Mouse (Mus musculus) intestine, embryonic 16.5 days (tissue): Measurements from ENCODE around the gene Trove2. TPM values are rescaled to one million over a fixed set of nuclear protein-coding genes. Genes with fewer than 3 reads are reported as not detected.

Experiments used
- ATAC-seq: fragments of 200-750 bp; cut with Nextera tagmentation; 2 replicates; pipeline ENCODE4 v1.8.0; 2017; ENCODE audit warnings: moderate TSS enrichment, moderate library complexity
- H3K27ac ChIP-seq: fragments of 300-500 bp; sonication (generic); 2 replicates; pipeline ENCODE4 v1.5.1; 2014; ENCODE audit warnings: mild to moderate bottlenecking, low read length
- H3K27me3 ChIP-seq: fragments of 300-500 bp; sonication (generic); replicated peaks from 2 replicates; pipeline ENCODE4 v1.6.1; 2014; ENCODE audit warnings: low read length, control low read depth, mixed read lengths; ENCODE audit not compliant: control insufficient read depth, insufficient read depth
- H3K36me3 ChIP-seq: fragments of 300-500 bp; sonication (generic); 2 replicates; pipeline ENCODE4 v1.6.1; 2014; ENCODE audit warnings: low read length, control low read depth; ENCODE audit not compliant: control insufficient read depth, insufficient read depth
- H3K4me1 ChIP-seq: fragments of 300-500 bp; sonication (generic); 2 replicates; pipeline ENCODE4 v1.6.1; 2014; ENCODE audit warnings: low read length, control low read depth, mixed read lengths; ENCODE audit not compliant: control insufficient read depth, insufficient read depth
- H3K4me2 ChIP-seq: fragments of 300-500 bp; sonication (generic); 2 replicates; pipeline ENCODE4 v1.6.1; 2014; ENCODE audit warnings: low read depth, low read length, control low read depth
- H3K4me3 ChIP-seq: fragments of 300-500 bp; sonication (generic); 2 replicates; pipeline ENCODE4 v1.5.1; 2014; ENCODE audit warnings: mild to moderate bottlenecking, low read length
- H3K9ac ChIP-seq: fragments of 300-500 bp; sonication (generic); 2 replicates; pipeline ENCODE4 v1.6.1; 2014; ENCODE audit warnings: low read depth, low read length
- H3K9me3 ChIP-seq: fragments of 300-500 bp; sonication (generic); 2 replicates; pipeline ENCODE4 v1.6.1; 2016; ENCODE audit warnings: low read length, control low read depth; ENCODE audit not compliant: control insufficient read depth
- WGBS: fragments of 180-500 bp; shearing (Covaris S2); extraction: QIAGEN DNeasy Blood & Tissue Kit; methylation state at CpG from one replicate; pipeline ENCODE4 v1.1.7; 2014; 5-methylcytosine and 5-hydroxymethylcytosine counted together
- polyA plus RNA-seq: library from polyadenylated mRNA; unstranded; fragments of >200 nt; fragmentation: Nextera tagmentation; extraction: Ambion mirVana; gene quantifications from 2 replicates; pipeline ENCODE4 v1.2.1, GENCODE M21; 2015

Gene Trove2
- polyA plus RNA-seq, 1 experiment from 2014 or later = 8.3 TPM

DNA sequence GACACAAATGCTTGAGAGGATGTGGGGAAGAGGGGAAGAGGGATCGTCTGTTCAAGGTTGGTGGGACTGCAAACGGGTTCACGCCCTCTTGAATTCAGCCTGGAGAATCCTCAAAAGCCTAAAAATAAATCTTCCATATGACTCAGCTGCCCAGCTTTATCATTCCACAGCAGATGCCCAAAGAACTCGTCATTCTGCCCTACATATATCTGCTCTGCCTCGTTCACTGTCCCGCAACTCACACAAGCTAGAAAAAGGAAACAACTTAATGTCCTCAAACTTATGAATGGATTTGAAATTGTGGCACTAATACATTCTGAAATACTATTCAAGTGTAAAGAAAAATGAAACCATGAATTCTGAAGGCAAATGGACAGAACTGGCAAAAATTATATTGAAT, 3.0 kb downstream of the Trove2 start:
- Histone ChIP-seq H3K27ac (no peak overlapping the region), H3K9me3 (no peaks in the 10 kb centered on the region), H3K36me3 (no peaks in the 10 kb centered on the region), H3K27me3 (no peaks in the 10 kb centered on the region), H3K4me2 (no peak overlapping the region), H3K4me3 (no peak overlapping the region), H3K9ac (no peak overlapping the region), H3K4me1 (peaks cover 5% of the 10 kb centered on the region)
- WGBS = 72% methylated on average over 6 of the region's 6 CpGs
- ATAC-seq = no peak

DNA sequence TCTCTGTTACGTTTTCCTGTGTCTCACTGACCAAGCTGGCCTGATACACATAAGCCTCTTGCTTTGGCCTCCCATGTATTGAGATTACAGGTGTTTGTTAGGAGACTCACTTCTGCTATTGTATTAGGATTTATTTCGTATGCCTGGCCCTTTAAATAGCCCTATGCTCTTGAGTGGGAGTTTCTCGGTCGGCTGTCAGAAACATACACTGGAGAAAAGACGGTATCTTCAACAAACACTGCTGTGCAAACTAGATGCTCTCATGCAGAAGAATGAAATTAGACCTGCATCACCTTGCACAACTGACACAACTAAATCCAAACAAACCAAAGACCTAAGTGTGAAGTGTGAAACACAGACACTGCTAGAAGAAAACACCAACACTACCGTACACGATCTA, 3.8 kb downstream of the Trove2 start:
- Histone ChIP-seq H3K4me1 (no peaks in the 10 kb centered on the region), H3K4me3 (no peak overlapping the region), H3K36me3 (no peaks in the 10 kb centered on the region), H3K9ac (no peak overlapping the region), H3K9me3 (no peaks in the 10 kb centered on the region), H3K4me2 (no peak overlapping the region), H3K27ac (no peak overlapping the region), H3K27me3 (no peaks in the 10 kb centered on the region)
- 71% methylated on average over 7 of the region's 7 CpGs for WGBS
- no peak for ATAC-seq

DNA sequence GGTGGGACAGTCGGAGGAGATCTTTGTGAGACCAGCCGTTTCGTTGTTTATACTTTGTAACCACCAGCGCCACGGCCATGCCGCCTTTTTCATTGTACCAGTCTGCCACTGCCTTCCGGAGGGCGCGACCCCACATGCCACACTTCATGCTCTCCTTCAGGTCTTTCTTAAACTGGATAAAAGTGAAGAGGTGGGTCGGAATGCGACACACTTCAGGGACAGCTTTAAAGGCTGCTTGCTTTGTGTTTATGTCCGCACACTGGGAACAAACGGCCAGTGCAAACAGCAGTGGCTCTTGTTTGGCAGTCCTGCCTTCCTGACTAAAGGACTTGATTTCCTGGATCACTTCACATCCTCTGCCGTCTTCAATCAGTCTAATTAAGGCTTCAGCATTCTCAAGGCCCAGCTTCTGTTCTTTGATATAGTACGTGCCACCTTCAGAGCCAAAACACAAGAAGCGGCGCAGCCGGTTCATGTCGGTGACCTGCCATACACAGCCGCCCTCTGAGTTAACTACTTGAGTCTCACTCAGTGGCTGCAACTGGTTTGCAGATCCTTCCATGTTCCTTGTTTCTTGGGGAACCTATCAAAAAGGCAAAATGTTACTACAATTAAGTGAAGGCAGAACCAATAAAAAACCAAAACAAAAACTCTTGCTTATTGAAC, 6.3 kb downstream of the Trove2 start:
- Histone ChIP-seq H3K27me3 (no peaks in the 10 kb centered on the region), H3K4me2 (no peak overlapping the region), H3K9me3 (no peaks in the 10 kb centered on the region), H3K4me1 (no peaks in the 10 kb centered on the region), H3K4me3 (no peak overlapping the region), H3K27ac (no peak overlapping the region), H3K9ac (no peak overlapping the region), H3K36me3 (no peaks in the 10 kb centered on the region)
- WGBS = 58% methylated on average over 20 of the region's 20 CpGs
- ATAC-seq = no peak

DNA sequence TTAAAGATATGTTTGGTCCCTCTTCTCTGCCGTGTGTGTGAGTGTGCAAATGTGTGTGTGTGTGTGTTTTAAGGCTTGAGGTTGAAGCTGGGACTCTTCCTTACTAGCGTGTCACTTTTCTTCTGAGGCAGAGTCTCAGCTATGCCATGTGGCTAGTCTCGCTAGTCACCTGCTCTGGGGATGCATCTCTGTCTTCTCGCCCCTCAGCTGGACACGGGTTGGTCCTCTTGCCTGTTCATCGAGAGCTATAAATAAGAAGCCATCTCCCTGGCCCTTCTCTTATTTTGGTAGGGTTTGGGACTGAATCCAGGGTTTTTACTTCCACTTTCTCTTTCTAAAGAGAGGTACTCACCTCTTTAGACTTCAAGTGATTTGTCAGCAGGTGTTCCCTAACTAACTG, 10.6 kb downstream of the Trove2 start:
- Histone ChIP-seq H3K9ac (no peak overlapping the region), H3K36me3 (no peaks in the 10 kb centered on the region), H3K9me3 (no peaks in the 10 kb centered on the region), H3K4me1 (no peaks in the 10 kb centered on the region), H3K27me3 (no peaks in the 10 kb centered on the region), H3K4me2 (no peak overlapping the region), H3K4me3 (no peak overlapping the region), H3K27ac (no peak overlapping the region)
- WGBS = 86% methylated on average over 6 of the region's 6 CpGs
- no peak for ATAC-seq

DNA sequence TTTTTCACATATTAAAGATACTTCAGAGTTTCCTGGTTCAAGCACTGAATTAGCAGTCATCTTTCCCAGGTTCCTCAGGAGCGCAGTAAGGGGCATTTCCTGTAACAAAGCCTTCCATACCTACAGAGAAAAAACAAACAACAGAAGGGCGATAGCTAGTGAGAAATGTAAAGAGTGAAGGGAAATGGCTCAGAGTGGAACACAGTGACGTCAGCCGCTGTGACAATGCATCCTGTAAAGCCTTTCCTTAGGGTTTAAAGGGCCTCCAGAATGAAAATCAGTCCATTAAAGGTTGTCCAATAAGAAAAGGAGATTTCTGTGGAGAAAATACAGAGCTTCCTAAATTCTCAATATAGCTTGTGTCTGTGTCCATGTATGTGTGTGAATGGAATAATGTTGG, 11.1 kb downstream of the Trove2 start:
- Histone ChIP-seq H3K27ac (no peak overlapping the region), H3K36me3 (no peaks in the 10 kb centered on the region), H3K9me3 (no peaks in the 10 kb centered on the region), H3K4me1 (no peaks in the 10 kb centered on the region), H3K4me3 (no peak overlapping the region), H3K27me3 (no peaks in the 10 kb centered on the region), H3K4me2 (no peak overlapping the region), H3K9ac (no peak overlapping the region)
- ATAC-seq = no peak
- WGBS = 83% methylated on average over 4 of the region's 4 CpGs

DNA sequence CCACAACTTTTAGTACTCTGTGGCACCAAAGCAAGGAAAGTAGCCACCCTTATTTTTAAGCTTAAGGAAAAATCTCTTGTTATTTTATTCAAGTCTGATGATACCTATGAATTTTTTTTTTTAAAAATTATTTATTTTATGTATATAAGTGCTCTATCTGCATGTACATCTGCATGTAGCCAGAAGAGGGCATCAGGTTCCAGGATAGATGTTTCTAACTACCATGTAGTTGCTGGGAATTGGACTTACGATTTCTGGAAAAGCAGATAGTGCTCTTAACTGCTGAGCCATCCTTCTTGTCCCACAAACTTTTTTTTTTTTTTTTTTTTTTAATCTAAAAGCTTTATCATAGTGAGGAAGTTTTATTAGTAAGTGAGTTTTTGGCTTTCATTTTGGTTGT, 12.4 kb downstream of the Trove2 start:
- WGBS = 60% methylated on average over 1 of the region's 1 CpGs
- no peak for ATAC-seq
- no peaks in the 10 kb centered on the region for H3K9me3 ChIP-seq
- no peak overlapping the region for H3K9ac ChIP-seq
- no peak overlapping the region for H3K4me2 ChIP-seq
- no peak overlapping the region for H3K4me3 ChIP-seq
- H3K27ac ChIP-seq = no peak overlapping the region
- H3K4me1 ChIP-seq = no peaks in the 10 kb centered on the region
- no peaks in the 10 kb centered on the region for H3K27me3 ChIP-seq
- peaks cover 3% of the 10 kb centered on the region; the same call in 1 of the 2 replicates for H3K36me3 ChIP-seq

DNA sequence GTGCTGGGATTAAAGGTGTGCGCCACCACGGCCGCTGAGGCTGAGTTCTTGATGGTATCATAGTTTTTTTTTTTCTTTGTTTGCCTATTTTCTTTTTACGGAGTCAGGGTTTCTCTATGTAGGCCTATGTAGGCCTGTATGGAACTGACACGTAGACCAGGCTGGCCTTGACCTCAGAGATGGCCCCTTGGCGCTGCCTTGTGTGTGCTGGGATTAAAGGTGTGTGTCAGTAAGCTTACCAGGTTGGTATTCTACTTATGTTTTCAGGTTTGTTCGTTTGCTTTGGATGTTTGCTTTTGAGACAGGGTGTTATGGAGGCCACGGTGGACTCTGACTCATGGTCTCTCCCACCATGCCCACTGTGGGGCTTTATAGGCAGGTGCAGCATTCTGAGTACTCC, 14.7 kb downstream of the Trove2 start:
- H3K4me3 ChIP-seq = no peak overlapping the region
- H3K4me2 ChIP-seq = no peak overlapping the region
- H3K27me3 ChIP-seq = no peaks in the 10 kb centered on the region
- no peaks in the 10 kb centered on the region for H3K9me3 ChIP-seq
- no peak overlapping the region for H3K9ac ChIP-seq
- ATAC-seq = no peak
- no peak overlapping the region for H3K27ac ChIP-seq
- no peaks in the 10 kb centered on the region for H3K4me1 ChIP-seq
- peaks cover 3% of the 10 kb centered on the region; the same call in 1 of the 2 replicates for H3K36me3 ChIP-seq
- WGBS = 77% methylated on average over 8 of the region's 8 CpGs

DNA sequence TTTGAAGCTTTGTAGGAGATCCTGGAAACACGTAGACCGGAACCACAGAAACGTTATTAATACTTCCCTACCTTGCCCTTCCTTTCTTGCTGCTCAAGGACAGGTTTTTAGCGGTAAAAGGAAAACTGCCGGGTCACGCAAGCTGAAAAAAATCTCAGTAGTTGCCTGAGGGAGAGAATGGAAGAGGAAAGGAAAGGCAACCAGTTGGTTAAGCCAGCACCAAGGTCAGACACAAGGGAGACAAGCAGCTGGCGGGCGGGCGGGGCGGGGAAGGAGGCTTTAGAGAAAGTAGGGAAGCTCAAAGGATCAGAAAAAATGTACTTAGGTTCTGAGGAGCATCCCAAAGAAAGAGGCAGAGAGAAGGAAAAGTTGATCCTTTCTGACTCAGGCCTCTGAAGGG, 31.0 kb downstream of the Trove2 start:
- no peak for ATAC-seq
- H3K4me2 ChIP-seq = no peak overlapping the region
- 86% methylated on average over 10 of the region's 10 CpGs for WGBS

DNA sequence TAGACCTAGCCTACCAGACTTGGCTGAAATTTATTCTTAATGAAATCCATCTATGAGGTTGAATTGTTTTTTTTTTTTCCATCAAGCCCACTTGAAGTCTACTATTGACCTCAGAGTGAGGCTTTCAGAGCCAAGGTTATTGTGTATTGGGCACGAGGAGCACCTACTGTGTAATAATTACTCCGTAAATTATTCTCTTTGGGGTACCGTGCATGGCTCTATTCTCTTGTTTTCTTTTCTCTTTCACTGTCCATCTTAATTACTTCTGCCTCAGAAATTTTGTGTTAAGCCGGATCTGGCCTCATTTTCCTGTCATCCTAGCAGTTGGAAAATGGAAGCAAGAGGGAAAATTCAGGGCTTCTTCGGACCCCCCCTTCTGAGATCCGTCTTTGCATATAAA, 34.7 kb downstream of the Trove2 start:
- H3K4me2 ChIP-seq = no peak overlapping the region
- no peak for ATAC-seq
- H3K4me3 ChIP-seq = no peak overlapping the region
- H3K27me3 ChIP-seq = no peaks in the 10 kb centered on the region
- H3K9me3 ChIP-seq = no peaks in the 10 kb centered on the region
- 89% methylated on average over 6 of the region's 6 CpGs for WGBS
- H3K4me1 ChIP-seq = peaks cover 5% of the 10 kb centered on the region
- peaks cover 12% of the 10 kb centered on the region; the same call in 1 of the 2 replicates for H3K36me3 ChIP-seq
- no peak overlapping the region for H3K27ac ChIP-seq
- H3K9ac ChIP-seq = no peak overlapping the region

More for the DNA sequence above, 31.0 kb downstream of the Trove2 start:
- Histone ChIP-seq H3K4me1 (no peaks in the 10 kb centered on the region), H3K36me3 (peaks cover 12% of the 10 kb centered on the region; the same call in 1 of the 2 replicates), H3K4me3 (no peak overlapping the region), H3K9ac (no peak overlapping the region), H3K9me3 (no peaks in the 10 kb centered on the region), H3K27ac (no peak overlapping the region), H3K27me3 (no peaks in the 10 kb centered on the region)

DNA sequence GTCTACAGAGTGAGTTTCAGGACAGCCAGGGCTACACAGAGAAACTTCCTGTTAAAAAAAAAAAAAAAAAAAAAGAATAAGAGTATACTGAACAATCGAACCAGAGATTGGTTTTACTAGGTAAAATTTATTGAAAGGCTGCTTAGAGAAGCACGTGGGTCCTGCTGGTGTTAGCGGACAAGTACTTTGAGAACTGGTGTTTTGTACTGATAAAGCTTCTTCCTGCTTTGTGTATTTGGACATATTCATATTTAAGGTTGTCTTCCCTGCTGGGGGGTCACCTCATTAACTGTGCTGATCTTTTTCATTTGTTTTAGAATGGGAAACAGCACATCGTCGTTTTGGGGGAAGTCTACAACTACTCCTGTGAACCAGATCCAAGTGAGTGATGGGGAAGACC, 35.5 kb downstream of the Trove2 start:
- Histone ChIP-seq H3K4me1 (peaks cover 5% of the 10 kb centered on the region), H3K4me2 (no peak overlapping the region), H3K9ac (no peak overlapping the region), H3K27ac (no peak overlapping the region), H3K4me3 (no peak overlapping the region), H3K27me3 (no peaks in the 10 kb centered on the region), H3K9me3 (no peaks in the 10 kb centered on the region), H3K36me3 (peaks cover 12% of the 10 kb centered on the region; the same call in 1 of the 2 replicates)
- 92% methylated on average over 5 of the region's 5 CpGs for WGBS
- ATAC-seq = no peak
